Mouse (Mus musculus) ES-E14 (cell line): Measurements from ENCODE around the gene Rag2.

ENCODE experiments used
- HCFC1 ChIP-seq: IDR thresholded peaks from 2 replicates; pipeline ENCODE4 v1.6.1; 2012; ENCODE audit warnings: low read length, inconsistent platforms, borderline replicate concordance; ENCODE audit not compliant: insufficient read depth
- MAFK ChIP-seq: IDR thresholded peaks from 2 replicates; pipeline ENCODE4 v1.6.1; 2014; ENCODE audit warnings: mild to moderate bottlenecking, low read depth, low read length, inconsistent platforms; ENCODE audit not compliant: insufficient read depth
- ZC3H11A ChIP-seq: IDR thresholded peaks from 2 replicates; pipeline ENCODE4 v1.6.1; 2012; ENCODE audit warnings: low read depth, mild to moderate bottlenecking, inconsistent platforms, low read length, borderline replicate concordance
- ZNF384 ChIP-seq: IDR thresholded peaks from 2 replicates; pipeline ENCODE4 v1.6.1; 2012; ENCODE audit warnings: low read depth, low read length, inconsistent platforms

- no peak for TF ChIP-seq ZC3H11A
- no peak for TF ChIP-seq MAFK
- no peak for TF ChIP-seq ZNF384
- TF ChIP-seq HCFC1 = no peak
These were observed 15.4 kb downstream of the Rag2 start for GRCm38 (mm10) chr2:101639840-101640350.
